Mouse (Mus musculus) midbrain, postnatal 0 days (tissue): ENCODE measurements at regions not wholly inside any gene's neighbourhood (a gene's known extent, or its start where the extent isn't known, plus 50 kb on each side); places are given as distances from the start of the nearest gene placed in this dataset.

Experiments
- ATAC-seq: fragments of 200-750 bp; cut with Nextera tagmentation; 2 replicates; pipeline ENCODE4 v1.8.0; 2017; ENCODE audit warnings: moderate number of reproducible peaks, mild to moderate bottlenecking, moderate TSS enrichment, moderate library complexity; ENCODE audit not compliant: low FRiP score
- DNase-seq: peaks from one replicate; pipeline ENCODE4 v3.0.0-alpha.2; 2015; ENCODE audit warnings: low spot score
- H3K27ac ChIP-seq: fragments of 300-500 bp; sonication (generic); 2 replicates; pipeline ENCODE4 v1.5.1; 2014; ENCODE audit warnings: low read depth, mild to moderate bottlenecking, low read length, mixed read lengths
- H3K27me3 ChIP-seq: fragments of 300-500 bp; sonication (generic); 2 replicates; pipeline ENCODE4 v1.6.1; 2014; ENCODE audit warnings: low read length, control low read depth, mixed read lengths; ENCODE audit not compliant: insufficient read depth
- H3K36me3 ChIP-seq: fragments of 300-500 bp; sonication (generic); 2 replicates; pipeline ENCODE4 v1.6.1; 2014; ENCODE audit warnings: low read length, control low read depth, mixed read lengths; ENCODE audit not compliant: insufficient read depth
- H3K4me1 ChIP-seq: fragments of 300-500 bp; sonication (generic); 2 replicates; pipeline ENCODE4 v1.6.1; 2014; ENCODE audit warnings: mild to moderate bottlenecking, control low read depth, antibody characterized with exemption, low read length, mixed read lengths; ENCODE audit not compliant: insufficient read depth
- H3K4me2 ChIP-seq: fragments of 300-500 bp; sonication (generic); 2 replicates; pipeline ENCODE4 v1.6.1; 2014; ENCODE audit warnings: low read depth, mild to moderate bottlenecking, low read length, mixed read lengths; ENCODE audit not compliant: poor library complexity, severe bottlenecking
- H3K4me3 ChIP-seq: fragments of 300-500 bp; sonication (generic); 2 replicates; pipeline ENCODE4 v1.5.1; 2014; ENCODE audit warnings: low read depth, mild to moderate bottlenecking, low read length, moderate library complexity
- H3K9ac ChIP-seq: fragments of 300-500 bp; sonication (generic); replicated peaks from 2 replicates; pipeline ENCODE4 v1.6.1; 2014; ENCODE audit warnings: mild to moderate bottlenecking, low read length, moderate library complexity, mixed read lengths; ENCODE audit not compliant: poor library complexity, severe bottlenecking
- H3K9me3 ChIP-seq: fragments of 300-500 bp; sonication (generic); 2 replicates; pipeline ENCODE4 v1.6.1; 2016; ENCODE audit warnings: low read length, control low read depth
- CTCF ChIP-seq: IDR thresholded peaks from 2 replicates; pipeline ENCODE4 v1.5.1; 2016; ENCODE audit warnings: antibody characterized with exemption, mild to moderate bottlenecking
- WGBS: fragments of 180-500 bp; shearing (Covaris S2); extraction: QIAGEN DNeasy Blood & Tissue Kit; methylation state at CpG from one replicate; pipeline ENCODE4 v1.1.7; 2014; 5-methylcytosine and 5-hydroxymethylcytosine counted together

DNA sequence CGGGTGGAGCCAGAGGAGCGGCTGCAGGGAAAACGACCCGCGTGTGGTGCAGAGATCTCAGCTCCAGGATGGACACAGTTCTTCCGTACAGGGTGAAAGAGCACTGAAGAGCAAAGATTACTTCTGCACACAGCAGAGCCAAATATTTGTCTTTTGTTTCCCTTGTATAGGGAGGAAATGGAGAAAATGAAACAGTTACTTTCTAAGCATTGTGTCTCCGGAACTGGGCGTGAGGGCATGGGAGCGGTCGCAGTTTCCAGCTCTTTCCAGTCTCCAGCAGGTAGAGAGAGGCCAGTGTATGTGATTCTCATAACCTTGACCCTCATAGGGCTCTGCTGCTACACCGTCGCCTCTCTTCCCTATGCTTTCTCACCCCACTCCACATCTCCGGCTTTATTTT lies 105.1 kb upstream of the Gm10295 start:
- 83% methylated on average over 13 of the region's 13 CpGs for WGBS
- H3K27ac ChIP-seq = no peak overlapping the region
- H3K4me3 ChIP-seq = no peak overlapping the region
- H3K9ac ChIP-seq = 0 out of 2 replicates have a peak overlapping the region, but pooled peaks have one; percentile 19
- DNase-seq (no peak), ATAC-seq (no peak)
- no peak overlapping the region for H3K4me2 ChIP-seq
- no peaks in the 10 kb centered on the region for H3K4me1 ChIP-seq
- H3K9me3 ChIP-seq = no peaks in the 10 kb centered on the region
- H3K36me3 ChIP-seq = no peaks in the 10 kb centered on the region
- no peaks in the 10 kb centered on the region for H3K27me3 ChIP-seq
- no peak for TF ChIP-seq CTCF

- H3K36me3 ChIP-seq = no peaks in the 10 kb centered on the region
- H3K9me3 ChIP-seq = no peaks in the 10 kb centered on the region
- no peak overlapping the region for H3K4me2 ChIP-seq
- 91% methylated on average over 11 of the region's 11 CpGs for WGBS
- H3K27me3 ChIP-seq = no peaks in the 10 kb centered on the region
- no peak overlapping the region for H3K4me3 ChIP-seq
- no peak for DNase-seq
- H3K27ac ChIP-seq = no peak overlapping the region
- H3K9ac ChIP-seq = no peak overlapping the region
- ATAC-seq = no peak
- no peaks in the 10 kb centered on the region for H3K4me1 ChIP-seq
- TF ChIP-seq CTCF = no peak
Observed at GRCm38 (mm10) chr7:71440330-71441240, 89.3 kb upstream of the Gm10295 start.

GRCm38 (mm10) chr7:71425982-71426381 lies 74.7 kb upstream of the Gm10295 start:
- 78% methylated on average over 2 of the region's 2 CpGs for WGBS
- no peak overlapping the region for H3K9ac ChIP-seq
- no peaks in the 10 kb centered on the region for H3K36me3 ChIP-seq
- DNase-seq = no peak
- no peaks in the 10 kb centered on the region for H3K9me3 ChIP-seq
- H3K4me3 ChIP-seq = no peak overlapping the region
- H3K27ac ChIP-seq = no peak overlapping the region
- H3K27me3 ChIP-seq = no peaks in the 10 kb centered on the region
- no peak for ATAC-seq
- no peak for TF ChIP-seq CTCF
- H3K4me2 ChIP-seq = no peak overlapping the region
- no peaks in the 10 kb centered on the region for H3K4me1 ChIP-seq

DNA sequence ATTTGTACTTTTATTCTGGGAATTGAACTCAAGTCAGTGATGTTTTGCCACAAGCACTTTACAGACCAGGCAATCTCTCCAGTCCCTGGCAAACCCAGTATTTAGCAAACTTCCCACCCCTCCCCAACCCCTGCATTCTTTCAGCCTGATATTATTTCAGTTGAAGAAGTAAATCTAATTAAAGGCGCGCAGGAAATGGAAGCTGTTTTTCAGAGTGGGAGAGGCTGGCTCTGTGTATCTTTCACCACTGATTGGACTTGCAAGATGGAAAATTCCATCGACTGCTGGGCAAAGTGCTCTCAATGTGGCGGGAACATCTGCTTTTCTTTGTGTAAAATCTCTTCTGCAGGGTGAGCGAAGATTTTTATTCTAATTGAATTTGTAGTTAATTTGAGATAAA lies 68.0 kb upstream of the Gm10295 start:
- H3K9me3 ChIP-seq = no peaks in the 10 kb centered on the region
- H3K36me3 ChIP-seq = no peaks in the 10 kb centered on the region
- TF ChIP-seq CTCF = no peak
- no peak overlapping the region for H3K4me2 ChIP-seq
- no peak overlapping the region for H3K4me3 ChIP-seq
- WGBS = 76% methylated on average over 5 of the region's 5 CpGs
- DNase-seq = no peak
- no peak for ATAC-seq
- no peaks in the 10 kb centered on the region for H3K4me1 ChIP-seq
- no peak overlapping the region for H3K9ac ChIP-seq
- H3K27me3 ChIP-seq = no peaks in the 10 kb centered on the region; the same call in 1 of the 2 replicates
- H3K27ac ChIP-seq = no peak overlapping the region

DNA sequence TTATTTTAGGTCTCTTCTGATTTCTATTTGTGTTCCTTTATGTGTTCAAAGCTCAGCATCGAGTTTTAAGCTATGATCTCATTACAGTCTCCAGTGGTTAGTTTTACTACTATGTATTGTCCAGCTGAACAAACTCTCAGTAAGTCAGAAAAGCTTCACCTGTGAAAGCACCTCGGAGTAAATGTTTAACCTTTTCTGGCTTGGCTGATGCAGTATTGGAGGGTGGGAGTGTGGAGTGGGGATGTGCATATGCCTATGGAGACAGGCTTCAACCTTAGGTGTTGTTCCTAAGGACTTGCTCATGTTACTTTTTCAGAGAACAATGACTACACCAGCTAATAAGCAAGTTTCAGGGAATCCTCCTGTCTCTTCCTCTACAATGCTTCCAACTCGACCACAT lies 67.6 kb upstream of the Gm10295 start:
- Histone ChIP-seq H3K9ac (no peak overlapping the region), H3K4me3 (no peak overlapping the region), H3K27me3 (no peaks in the 10 kb centered on the region; the same call in 1 of the 2 replicates), H3K36me3 (no peaks in the 10 kb centered on the region), H3K9me3 (no peaks in the 10 kb centered on the region), H3K27ac (no peak overlapping the region), H3K4me2 (no peak overlapping the region), H3K4me1 (no peaks in the 10 kb centered on the region)
- TF ChIP-seq CTCF = no peak
- DNase-seq (no peak), ATAC-seq (no peak)
- 72% methylated on average over 3 of the region's 3 CpGs for WGBS

- ATAC-seq = no peak
- no peaks in the 10 kb centered on the region for H3K36me3 ChIP-seq
- no peak overlapping the region for H3K4me3 ChIP-seq
Observed at GRCm38 (mm10) chr7:71414756-71415155, 63.5 kb upstream of the Gm10295 start.

More at GRCm38 (mm10) chr7:71414756-71415155, 63.5 kb upstream of the Gm10295 start:
- Histone ChIP-seq H3K27me3 (peaks cover 9% of the 10 kb centered on the region; the same call in 1 of the 2 replicates), H3K4me2 (no peak overlapping the region), H3K9ac (no peak overlapping the region), H3K27ac (no peak overlapping the region), H3K9me3 (no peaks in the 10 kb centered on the region), H3K4me1 (no peaks in the 10 kb centered on the region)
- DNase-seq = no peak
- no peak for TF ChIP-seq CTCF
- 59% methylated on average over 2 of the region's 2 CpGs for WGBS
